Mouse (Mus musculus): Measurements from ENCODE around the gene Tapbp. TPM values are rescaled to one million over a fixed set of nuclear protein-coding genes. Genes with fewer than 3 reads are reported as not detected.
"Not testable (repeated sequence)": the region's sequence is repeated elsewhere in the genome, so short reads cannot be mapped to it uniquely, and the experiment has no call there.

Tapbp gene
- polyA plus RNA-seq, 1 experiment, result 225 TPM

GRCm38 (mm10) chr17:33943454-33943853 lies 27.8 kb downstream of the Tapbp start:
- TF ChIP-seq POLR2A (IDR thresholded peaks at IDR 0.05; ENCODE audit: borderline replicate concordance, extremely low read depth, low read depth, low read length) (no peak), CTCF (IDR thresholded peaks at IDR 0.05; ENCODE audit: insufficient read depth, low read length) (no peak)
- H3K4me1 ChIP-seq (ENCODE audit: control insufficient read depth, insufficient read depth, low read length), result peaks cover 10% of the 10 kb centered on the region; the same call in 1 of the 2 replicates
- WGBS, result 88% methylated on average over 15 of the region's 15 CpGs
- no peak for DNase-seq
- no peak overlapping the region for H3K4me3 ChIP-seq (replicated peaks; ENCODE audit: extremely low read depth, low read depth, low read length)

- no peak for TF ChIP-seq POLR2A (IDR thresholded peaks at IDR 0.05; ENCODE audit: borderline replicate concordance, extremely low read depth, low read depth, low read length)
- no peak for TF ChIP-seq CTCF (IDR thresholded peaks at IDR 0.05; ENCODE audit: insufficient read depth, low read length)
- WGBS, result 75% methylated on average over 10 of the region's 10 CpGs
- Histone ChIP-seq H3K4me3 (replicated peaks; ENCODE audit: extremely low read depth, low read depth, low read length) (no peak overlapping the region), H3K4me1 (ENCODE audit: control insufficient read depth, insufficient read depth, low read length) (peaks cover 11% of the 10 kb centered on the region; the same call in 1 of the 2 replicates)
- no peak for DNase-seq
Measured at GRCm38 (mm10) chr17:33947430-33948089, 31.9 kb downstream of the Tapbp start.

- 86% methylated on average over 22 of the region's 22 CpGs for WGBS
- Histone ChIP-seq H3K4me3 (replicated peaks; ENCODE audit: extremely low read depth, low read depth, low read length) (no peak overlapping the region), H3K4me1 (ENCODE audit: control insufficient read depth, insufficient read depth, low read length) (peaks cover 11% of the 10 kb centered on the region; the same call in 1 of the 2 replicates)
- no peak for TF ChIP-seq CTCF (IDR thresholded peaks at IDR 0.05; ENCODE audit: insufficient read depth, low read length)
- no peak for TF ChIP-seq POLR2A (IDR thresholded peaks at IDR 0.05; ENCODE audit: borderline replicate concordance, extremely low read depth, low read depth, low read length)
- DNase-seq, result no peak
Measured at GRCm38 (mm10) chr17:33948090-33948904, 32.6 kb downstream of the Tapbp start.

GRCm38 (mm10) chr17:33948905-33949537 lies 33.3 kb downstream of the Tapbp start:
- TF ChIP-seq POLR2A (IDR thresholded peaks at IDR 0.05; ENCODE audit: borderline replicate concordance, extremely low read depth, low read depth, low read length) (no peak), CTCF (IDR thresholded peaks at IDR 0.05; ENCODE audit: insufficient read depth, low read length) (no peak)
- Histone ChIP-seq H3K4me3 (replicated peaks; ENCODE audit: extremely low read depth, low read depth, low read length) (no peak overlapping the region), H3K4me1 (ENCODE audit: control insufficient read depth, insufficient read depth, low read length) (peaks cover 11% of the 10 kb centered on the region; the same call in 1 of the 2 replicates)
- WGBS, result 85% methylated on average over 19 of the region's 19 CpGs
- no peak for DNase-seq

GRCm38 (mm10) chr17:33950131-33950625 lies 34.5 kb downstream of the Tapbp start:
- no peak for DNase-seq
- Histone ChIP-seq H3K4me3 (replicated peaks; ENCODE audit: extremely low read depth, low read depth, low read length) (no peak overlapping the region), H3K4me1 (ENCODE audit: control insufficient read depth, insufficient read depth, low read length) (peaks cover 17% of the 10 kb centered on the region; the same call in 1 of the 2 replicates)
- TF ChIP-seq POLR2A (IDR thresholded peaks at IDR 0.05; ENCODE audit: borderline replicate concordance, extremely low read depth, low read depth, low read length), result no peak
- no peak for TF ChIP-seq CTCF (IDR thresholded peaks at IDR 0.05; ENCODE audit: insufficient read depth, low read length)
- 68% methylated on average over 10 of the region's 10 CpGs for WGBS

- TF ChIP-seq POLR2A (IDR thresholded peaks at IDR 0.05; ENCODE audit: borderline replicate concordance, extremely low read depth, low read depth, low read length) (peak; percentile 60; the same call in 1 of the 2 replicates), CTCF (IDR thresholded peaks at IDR 0.05; ENCODE audit: insufficient read depth, low read length) (no peak)
- peak; percentile 63 for DNase-seq
- peaks cover 17% of the 10 kb centered on the region for H3K4me1 ChIP-seq (ENCODE audit: control insufficient read depth, insufficient read depth, low read length)
- WGBS, result 1% methylated on average over 45 of the region's 45 CpGs
- peak within 1 kb of the TSS; percentile 88 for H3K4me3 ChIP-seq (replicated peaks; ENCODE audit: extremely low read depth, low read depth, low read length)
Measured at GRCm38 (mm10) chr17:33951021-33951946, 35.6 kb downstream of the Tapbp start, which contains the start of gene B3galt4. Gene B3galt4 (minus strand): TSS chr17:33951488.

GRCm38 (mm10) chr17:33952015-33952414 lies 36.3 kb downstream of the Tapbp start:
- not testable (repeated sequence) for H3K4me3 ChIP-seq (replicated peaks; ENCODE audit: extremely low read depth, low read depth, low read length)

GRCm38 (mm10) chr17:33952879-33953278 lies 37.2 kb downstream of the Tapbp start:
- Histone ChIP-seq H3K4me1 (ENCODE audit: control insufficient read depth, insufficient read depth, low read length) (peaks cover 20% of the 10 kb centered on the region), H3K4me3 (replicated peaks; ENCODE audit: extremely low read depth, low read depth, low read length) (no peak overlapping the region)
- no peak for TF ChIP-seq CTCF (IDR thresholded peaks at IDR 0.05; ENCODE audit: insufficient read depth, low read length)
- TF ChIP-seq POLR2A (IDR thresholded peaks at IDR 0.05; ENCODE audit: borderline replicate concordance, extremely low read depth, low read depth, low read length), result no peak
- DNase-seq, result no peak
- WGBS, result 72% methylated on average over 4 of the region's 4 CpGs

More at GRCm38 (mm10) chr17:33952015-33952414, 36.3 kb downstream of the Tapbp start:
- not testable (repeated sequence) for DNase-seq
- peaks cover 20% of the 10 kb centered on the region for H3K4me1 ChIP-seq (ENCODE audit: control insufficient read depth, insufficient read depth, low read length)
- WGBS, result 75% methylated on average over 13 of the region's 13 CpGs
